Mouse (Mus musculus) gastrocnemius, adult 2 months (tissue): ENCODE measurements around the gene Pdzd11. TPM values are rescaled to one million over a fixed set of nuclear protein-coding genes. Genes with fewer than 3 reads are reported as not detected.

Experiments used
- DNase-seq: peaks from one replicate; pipeline ENCODE4 v3.0.0; 2022
- H3K27ac ChIP-seq: fragments of 200-600 bp; 2 replicates; pipeline ENCODE4 v1.8.1; 2022; ENCODE audit warnings: mild to moderate bottlenecking
- H3K4me3 ChIP-seq: fragments of 200-600 bp; 2 replicates; pipeline ENCODE4 v1.8.1; 2022; ENCODE audit warnings: mild to moderate bottlenecking, moderate library complexity
- CTCF ChIP-seq: fragments of 200-600 bp; IDR thresholded peaks from 2 replicates; pipeline ENCODE4 v1.8.1; 2022; ENCODE audit warnings: antibody characterized with exemption, mild to moderate bottlenecking, moderate library complexity
- intact Hi-C: fragments of 180-260 bp; cut with DNase I; formaldehyde crosslinking; loops from one replicate; pipeline ENCODE4 v1.15.1; 2025
- total RNA-seq, 2 experiments: library from RNA; stranded (reverse); gene quantifications; 2 replicates each; pipeline ENCODE4 v1.2.3; 2021

Pdzd11 gene
- total RNA-seq, 2 experiments from 2014 or later, result 10.6 to 14.5 TPM

DNA sequence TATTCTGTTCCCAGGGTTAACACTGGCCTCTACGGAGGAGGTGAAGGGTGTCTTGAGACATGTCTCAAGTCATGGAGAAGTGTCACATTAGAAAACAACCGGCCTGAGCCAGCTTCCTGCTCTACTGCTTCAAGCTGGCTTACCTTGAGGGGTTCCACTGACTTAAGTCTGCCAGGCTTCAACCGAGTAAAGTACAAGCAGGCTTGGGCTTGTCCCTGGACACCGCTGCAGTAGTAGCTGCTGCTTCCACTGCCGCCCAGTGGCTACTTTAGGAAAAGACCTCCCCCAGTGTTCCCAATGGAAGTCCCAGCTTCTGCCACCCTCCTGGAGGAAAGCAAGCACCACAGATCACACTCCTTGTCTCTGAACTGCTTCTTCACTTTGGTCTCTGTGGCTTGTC is 28.9 kb downstream of the Pdzd11 start:
- intact Hi-C loops, result no loop called here
- no peak overlapping the region for H3K27ac ChIP-seq
- DNase-seq, result peak; percentile 30
- TF ChIP-seq CTCF, result peak; percentile 44
- no peak overlapping the region for H3K4me3 ChIP-seq

DNA sequence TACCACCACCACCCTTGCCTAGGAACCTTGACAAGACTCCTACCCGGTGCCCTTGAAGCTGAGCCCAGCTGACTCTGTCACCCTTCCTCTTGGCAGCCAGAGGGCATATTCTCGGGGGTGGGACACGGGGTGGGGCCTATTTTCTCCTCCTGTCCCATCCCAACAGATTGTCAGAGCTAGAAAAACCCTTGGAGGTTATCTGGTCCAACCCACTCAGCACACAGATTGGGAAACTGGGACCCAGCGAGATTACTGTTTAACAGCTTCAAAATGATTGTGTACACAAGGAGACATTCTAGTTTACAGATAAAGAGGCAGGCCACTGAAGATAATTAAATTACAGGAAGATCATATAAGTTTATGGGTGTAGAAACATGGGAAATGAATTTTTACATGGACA is 31.6 kb downstream of the Pdzd11 start, which contains the start of gene P2ry4:
TSS of gene P2ry4 (minus strand) at position 79 of the 400 bp plus-strand sequence.
- DNase-seq, result no peak
- no peak for TF ChIP-seq CTCF
- Histone ChIP-seq H3K27ac (no peak within 1 kb of the TSS), H3K4me3 (no peak within 1 kb of the TSS)
- intact Hi-C loops, result no loop called here

Other genes starting within 250 kb of the Pdzd11 start
- gene Otud6a, start 197.6 kb downstream of the Pdzd11 start, total RNA-seq, result not detected
- not detected for gene Awat2, start 183.9 kb downstream of the Pdzd11 start, total RNA-seq
- gene Igbp1, start 132.3 kb downstream of the Pdzd11 start, total RNA-seq, result 10 to 100 TPM; 35.2 to 39.9 TPM
- gene Dgat2l6, start 101.7 kb downstream of the Pdzd11 start, total RNA-seq, result under 1 TPM; 0.28 to 0.46 TPM
- gene Awat1, start 54.3 kb downstream of the Pdzd11 start, total RNA-seq, result not detected
- under 1 TPM in 1 of 2 experiments, not detected in 1; 0.06 TPM for gene P2ry4, start 31.7 kb downstream of the Pdzd11 start, total RNA-seq
- not detected for gene Arr3, start 21.1 kb downstream of the Pdzd11 start, total RNA-seq
- gene Kif4, start 831 bp downstream of the Pdzd11 start, total RNA-seq, result under 1 TPM; 0.15 to 0.22 TPM
- gene Gdpd2, start 103.3 kb upstream of the Pdzd11 start, total RNA-seq, result not detected
- gene Dlg3, start 141.2 kb upstream of the Pdzd11 start, total RNA-seq, result 1 to 10 TPM; 1.7 to 2.0 TPM